Mouse (Mus musculus) megakaryocyte, embryonic 14.5 days (primary cell): ENCODE results near the gene Ier3. TPM values are rescaled to one million over a fixed set of nuclear protein-coding genes. Genes with fewer than 3 reads are reported as not detected.

ENCODE experiments used
- H3K27me3 ChIP-seq: replicated peaks from 2 replicates; pipeline ENCODE3; 2012; ENCODE audit warnings: inconsistent platforms
- H3K36me3 ChIP-seq: replicated peaks from 2 replicates; pipeline ENCODE3; 2012; ENCODE audit warnings: low read length, inconsistent platforms, mixed read lengths
- H3K4me1 ChIP-seq: 2 replicates; pipeline ENCODE4 v1.6.1; 2012; ENCODE audit warnings: inconsistent platforms
- H3K4me3 ChIP-seq: replicated peaks from 2 replicates; pipeline ENCODE3; 2012; ENCODE audit warnings: moderate library complexity, mild to moderate bottlenecking, inconsistent platforms
- H3K9me3 ChIP-seq: 2 replicates; pipeline ENCODE4 v1.6.1; 2012; ENCODE audit warnings: inconsistent platforms
- FLI1 ChIP-seq: IDR thresholded peaks from 2 replicates; pipeline ENCODE4 v1.6.1; 2012; ENCODE audit warnings: low read length, inconsistent platforms, mixed read lengths
- GATA1 ChIP-seq: IDR thresholded peaks from 3 replicates; pipeline ENCODE4 v1.6.1; 2012; ENCODE audit warnings: mixed read lengths, low read length, inconsistent platforms, borderline replicate concordance
- polyA plus RNA-seq: library from polyadenylated mRNA; stranded (reverse); fragments of >175 nt; gene quantifications from 2 replicates; pipeline ENCODE4 v1.2.3, GENCODE M21; 2012; ENCODE audit warnings: low replicate concordance; ENCODE audit not compliant: insufficient read depth

The Ier3 gene
- polyA plus RNA-seq, 1 experiment = 65.8 TPM

- Histone ChIP-seq H3K4me3 (no peak overlapping the region), H3K4me1 (peaks cover 34% of the 10 kb centered on the region), H3K27me3 (peaks cover 17% of the 10 kb centered on the region), H3K9me3 (no peaks in the 10 kb centered on the region), H3K36me3 (no peaks in the 10 kb centered on the region)
- TF ChIP-seq GATA1 = no peak
- TF ChIP-seq FLI1 = no peak
Measured at GRCm38 (mm10) chr17:35787493-35787892, 34.0 kb upstream of the Ier3 start.

- TF ChIP-seq GATA1 = no peak
- no peak for TF ChIP-seq FLI1
- Histone ChIP-seq H3K36me3 (no peaks in the 10 kb centered on the region), H3K9me3 (no peaks in the 10 kb centered on the region), H3K4me1 (peaks cover 32% of the 10 kb centered on the region), H3K4me3 (no peak overlapping the region), H3K27me3 (peaks cover 17% of the 10 kb centered on the region)
Measured at GRCm38 (mm10) chr17:35788025-35788424, 33.5 kb upstream of the Ier3 start.

- 0 out of 2 replicates have a peak, but pooled peaks cover 1% of the 10 kb centered on the region for H3K9me3 ChIP-seq
- H3K27me3 ChIP-seq = peaks cover 17% of the 10 kb centered on the region
- no peak overlapping the region for H3K4me3 ChIP-seq
- H3K36me3 ChIP-seq = no peaks in the 10 kb centered on the region
- H3K4me1 ChIP-seq = peaks cover 21% of the 10 kb centered on the region
- TF ChIP-seq GATA1 (no peak), FLI1 (no peak)
Measured at GRCm38 (mm10) chr17:35790933-35791332, 30.6 kb upstream of the Ier3 start.

- 0 out of 2 replicates have a peak, but pooled peaks cover 3% of the 10 kb centered on the region for H3K9me3 ChIP-seq
- no peaks in the 10 kb centered on the region for H3K36me3 ChIP-seq
- peaks cover 14% of the 10 kb centered on the region for H3K27me3 ChIP-seq
- TF ChIP-seq GATA1 (no peak), FLI1 (no peak)
- no peak overlapping the region for H3K4me3 ChIP-seq
- peaks cover 25% of the 10 kb centered on the region for H3K4me1 ChIP-seq
Measured at GRCm38 (mm10) chr17:35792837-35793236, 28.6 kb upstream of the Ier3 start.

GRCm38 (mm10) chr17:35795099-35795498 is 26.4 kb upstream of the Ier3 start:
- peaks cover 29% of the 10 kb centered on the region for H3K4me1 ChIP-seq
- H3K4me3 ChIP-seq = no peak overlapping the region
- H3K27me3 ChIP-seq = peaks cover 7% of the 10 kb centered on the region
- H3K36me3 ChIP-seq = no peaks in the 10 kb centered on the region
- H3K9me3 ChIP-seq = peaks cover 15% of the 10 kb centered on the region
- TF ChIP-seq GATA1 (no peak), FLI1 (no peak)

- TF ChIP-seq GATA1 (no peak), FLI1 (no peak)
- H3K9me3 ChIP-seq = peaks cover 15% of the 10 kb centered on the region
- H3K4me3 ChIP-seq = no peak overlapping the region
- peaks cover 29% of the 10 kb centered on the region for H3K4me1 ChIP-seq
- no peaks in the 10 kb centered on the region for H3K36me3 ChIP-seq
- H3K27me3 ChIP-seq = peaks cover 4% of the 10 kb centered on the region
Measured at GRCm38 (mm10) chr17:35795656-35796055, 25.8 kb upstream of the Ier3 start.

- H3K4me3 ChIP-seq = no peak overlapping the region
- TF ChIP-seq GATA1 = no peak
- TF ChIP-seq FLI1 = no peak
- no peaks in the 10 kb centered on the region for H3K36me3 ChIP-seq
- H3K27me3 ChIP-seq = peaks cover 5% of the 10 kb centered on the region
- H3K9me3 ChIP-seq = peaks cover 15% of the 10 kb centered on the region
- H3K4me1 ChIP-seq = peaks cover 29% of the 10 kb centered on the region
Measured at GRCm38 (mm10) chr17:35796835-35797234, 24.6 kb upstream of the Ier3 start.

GRCm38 (mm10) chr17:35800905-35801304 is 20.6 kb upstream of the Ier3 start:
- peaks cover 14% of the 10 kb centered on the region for H3K4me1 ChIP-seq
- no peaks in the 10 kb centered on the region for H3K36me3 ChIP-seq
- H3K4me3 ChIP-seq = no peak overlapping the region
- peaks cover 14% of the 10 kb centered on the region for H3K9me3 ChIP-seq
- peaks cover 24% of the 10 kb centered on the region for H3K27me3 ChIP-seq
- TF ChIP-seq FLI1 (no peak), GATA1 (no peak)

- H3K27me3 ChIP-seq = peaks cover 24% of the 10 kb centered on the region
- H3K36me3 ChIP-seq = no peaks in the 10 kb centered on the region
- TF ChIP-seq GATA1 (no peak), FLI1 (no peak)
- H3K9me3 ChIP-seq = peaks cover 12% of the 10 kb centered on the region
- no peak overlapping the region for H3K4me3 ChIP-seq
- H3K4me1 ChIP-seq = peaks cover 16% of the 10 kb centered on the region
Measured at GRCm38 (mm10) chr17:35803020-35803419, 18.5 kb upstream of the Ier3 start.

- Histone ChIP-seq H3K4me1 (peaks cover 19% of the 10 kb centered on the region), H3K4me3 (no peak overlapping the region), H3K27me3 (peaks cover 24% of the 10 kb centered on the region), H3K36me3 (no peaks in the 10 kb centered on the region), H3K9me3 (peaks cover 3% of the 10 kb centered on the region)
- TF ChIP-seq FLI1 = no peak
- no peak for TF ChIP-seq GATA1
Measured at GRCm38 (mm10) chr17:35803858-35804399, 17.6 kb upstream of the Ier3 start.
